Mouse (Mus musculus) limb, embryonic 14.5 days (tissue): Measurements from ENCODE around the gene Fscn3. TPM values are rescaled to one million over a fixed set of nuclear protein-coding genes. Genes with fewer than 3 reads are reported as not detected.

Experiments used
- ATAC-seq: fragments of 200-750 bp; cut with Nextera tagmentation; 2 replicates; pipeline ENCODE4 v1.8.0; 2017; ENCODE audit warnings: low read depth, moderate number of reproducible peaks, moderate TSS enrichment; ENCODE audit not compliant: low FRiP score
- DNase-seq: peaks from one replicate; pipeline ENCODE4 v3.0.0-alpha.2; 2015; ENCODE audit warnings: low spot score
- H3K27ac ChIP-seq: fragments of 300-500 bp; sonication (generic); replicated peaks from 2 replicates; pipeline ENCODE4 v1.5.1; 2014; ENCODE audit warnings: low read depth, mild to moderate bottlenecking, low read length, moderate library complexity, mixed read lengths
- H3K27me3 ChIP-seq: fragments of 300-500 bp; sonication (generic); 2 replicates; pipeline ENCODE4 v1.6.1; 2014; ENCODE audit warnings: low read length, mixed read lengths; ENCODE audit not compliant: control insufficient read depth, insufficient read depth
- H3K36me3 ChIP-seq: fragments of 300-500 bp; sonication (generic); 2 replicates; pipeline ENCODE4 v1.6.1; 2014; ENCODE audit warnings: mild to moderate bottlenecking, low read length, moderate library complexity, mixed read lengths; ENCODE audit not compliant: control insufficient read depth, insufficient read depth
- H3K4me1 ChIP-seq: fragments of 300-500 bp; sonication (generic); 2 replicates; pipeline ENCODE4 v1.6.1; 2014; ENCODE audit warnings: antibody characterized with exemption, low read length, mixed read lengths; ENCODE audit not compliant: control insufficient read depth, insufficient read depth
- H3K4me2 ChIP-seq: fragments of 300-500 bp; sonication (generic); replicated peaks from 2 replicates; pipeline ENCODE4 v1.6.1; 2014; ENCODE audit warnings: low read depth, mild to moderate bottlenecking, low read length, moderate library complexity; ENCODE audit not compliant: severe bottlenecking
- H3K4me3 ChIP-seq: fragments of 300-500 bp; sonication (generic); replicated peaks from 2 replicates; pipeline ENCODE4 v1.5.1; 2014; ENCODE audit warnings: low read length
- H3K9ac ChIP-seq: fragments of 300-500 bp; sonication (generic); 2 replicates; pipeline ENCODE4 v1.6.1; 2014; ENCODE audit warnings: mild to moderate bottlenecking, low read depth, low read length, moderate library complexity; ENCODE audit not compliant: severe bottlenecking
- H3K9me3 ChIP-seq: fragments of 300-500 bp; sonication (generic); 2 replicates; pipeline ENCODE4 v1.6.1; 2016; ENCODE audit warnings: low read length; ENCODE audit not compliant: control insufficient read depth
- POLR2A ChIP-seq: fragments of 200-500 bp; IDR thresholded peaks from 2 replicates; pipeline ENCODE4 v1.8.0; 2012; ENCODE audit warnings: inconsistent platforms, mild to moderate bottlenecking, moderate library complexity, borderline replicate concordance; ENCODE audit not compliant: insufficient read depth, insufficient read length; ENCODE audit errors: extremely low read depth
- WGBS: fragments of 180-500 bp; shearing (Covaris S2); extraction: QIAGEN DNeasy Blood & Tissue Kit; methylation state at CpG from one replicate; pipeline ENCODE4 v1.1.7; 2014; 5-methylcytosine and 5-hydroxymethylcytosine counted together
- polyA plus RNA-seq, 2 experiments: library from polyadenylated mRNA; depleted of rRNA in 1 of 2; stranded (reverse) in 1 of 2; unstranded in 1 of 2; fragments of >200 nt; fragmentation: Nextera tagmentation in 1 of 2; extraction: Ambion mirVana in 1 of 2; gene quantifications; 2 replicates each; pipeline versions ENCODE4 v1.2.1 to v1.2.3; 2012 to 2014

The Fscn3 gene
- polyA plus RNA-seq, 2 experiments = 0.11 TPM; not detected in 1

- H3K4me3 ChIP-seq = no peak within 1 kb of the TSS
- H3K27me3 ChIP-seq = no peaks in the 10 kb centered on the region
- H3K27ac ChIP-seq = no peak within 1 kb of the TSS
- no peak for ATAC-seq
- H3K9me3 ChIP-seq = no peaks in the 10 kb centered on the region
- peaks cover 25% of the 10 kb centered on the region for H3K36me3 ChIP-seq
- WGBS = 90% methylated on average over 3 of the region's 3 CpGs
- DNase-seq = no peak
- peaks cover 8% of the 10 kb centered on the region; the same call in 1 of the 2 replicates for H3K4me1 ChIP-seq
- H3K4me2 ChIP-seq = no peak within 1 kb of the TSS
- H3K9ac ChIP-seq = no peak within 1 kb of the TSS
- no peak for TF ChIP-seq POLR2A
Observed at GRCm38 (mm10) chr6:28428290-28428689, 701 bp downstream of the Fscn3 start, which contains the start of gene Gcc1. TSS of gene Gcc1 (minus strand) at chr6:28428390.

GRCm38 (mm10) chr6:28429870-28430269 lies 2.3 kb downstream of the Fscn3 start:
- Histone ChIP-seq H3K4me3 (no peak overlapping the region), H3K9me3 (no peaks in the 10 kb centered on the region), H3K4me2 (no peak overlapping the region), H3K4me1 (peaks cover 1% of the 10 kb centered on the region; the same call in 1 of the 2 replicates), H3K27me3 (no peaks in the 10 kb centered on the region), H3K27ac (no peak overlapping the region), H3K36me3 (peaks cover 25% of the 10 kb centered on the region), H3K9ac (no peak overlapping the region)
- ATAC-seq (no peak), DNase-seq (no peak)
- no peak for TF ChIP-seq POLR2A
- WGBS = 86% methylated on average over 11 of the region's 11 CpGs

GRCm38 (mm10) chr6:28430795-28431537 lies 3.4 kb downstream of the Fscn3 start:
- no peak for DNase-seq
- 76% methylated on average over 10 of the region's 10 CpGs for WGBS

GRCm38 (mm10) chr6:28431538-28431855 lies 3.9 kb downstream of the Fscn3 start:
- Histone ChIP-seq H3K4me2 (no peak overlapping the region), H3K9ac (no peak overlapping the region), H3K27ac (no peak overlapping the region), H3K4me3 (no peak overlapping the region), H3K4me1 (no peaks in the 10 kb centered on the region), H3K27me3 (no peaks in the 10 kb centered on the region), H3K36me3 (peaks cover 13% of the 10 kb centered on the region), H3K9me3 (no peaks in the 10 kb centered on the region)
- DNase-seq (no peak), ATAC-seq (no peak)
- 64% methylated on average over 6 of the region's 6 CpGs for WGBS
- TF ChIP-seq POLR2A = no peak

More at GRCm38 (mm10) chr6:28430795-28431537, 3.4 kb downstream of the Fscn3 start:
- H3K4me3 ChIP-seq = no peak overlapping the region
- no peak overlapping the region for H3K4me2 ChIP-seq
- H3K9ac ChIP-seq = no peak overlapping the region
- H3K36me3 ChIP-seq = peaks cover 18% of the 10 kb centered on the region
- H3K4me1 ChIP-seq = no peaks in the 10 kb centered on the region
- H3K27ac ChIP-seq = no peak overlapping the region
- no peak for TF ChIP-seq POLR2A
- ATAC-seq = no peak
- no peaks in the 10 kb centered on the region for H3K27me3 ChIP-seq
- H3K9me3 ChIP-seq = no peaks in the 10 kb centered on the region

- H3K9ac ChIP-seq = no peak overlapping the region
- ATAC-seq (no peak), DNase-seq (no peak)
- no peaks in the 10 kb centered on the region for H3K36me3 ChIP-seq
- H3K9me3 ChIP-seq = no peaks in the 10 kb centered on the region
- TF ChIP-seq POLR2A = no peak
- no peak overlapping the region for H3K4me2 ChIP-seq
- no peak overlapping the region for H3K4me3 ChIP-seq
- H3K27ac ChIP-seq = no peak overlapping the region
- H3K27me3 ChIP-seq = peaks cover 28% of the 10 kb centered on the region
- WGBS = 82% methylated on average over 7 of the region's 7 CpGs
- no peaks in the 10 kb centered on the region for H3K4me1 ChIP-seq
Observed at GRCm38 (mm10) chr6:28447937-28448336, 20.3 kb downstream of the Fscn3 start.
